ENCODE assay signal across 8 mouse cellular contexts in genomic region chr2:93277486-93277885, GRCm38 (mm10). TPM values are rescaled to one million over a fixed set of nuclear protein-coding genes. Genes with fewer than 3 reads are reported as not detected.
DNase-seq lines count a peak whose midpoint lies in the region; ATAC-seq and TF ChIP-seq lines count a peak whose summit lies in the region.

No protein-coding gene starts in this region.

- no peak overlapping the region for H3K9ac ChIP-seq in kidney, embryonic 14.5 days (ENCODE audit: low read depth, low read length)
- H3K9ac ChIP-seq in embryonic facial prominence, embryonic 13.5 days = 0 out of 2 replicates have a peak overlapping the region, but pooled peaks have one; percentile 51
- H3K9ac ChIP-seq in hindbrain, embryonic 13.5 days = peak overlapping the region; percentile 43

- peaks cover 48% of the 10 kb centered on the region for H3K4me1 ChIP-seq in kidney, embryonic 14.5 days (ENCODE audit: control insufficient read depth, insufficient read depth, low read length)
- peaks cover 64% of the 10 kb centered on the region for H3K4me1 ChIP-seq in embryonic facial prominence, embryonic 13.5 days
- peaks cover 88% of the 10 kb centered on the region for H3K4me1 ChIP-seq in hindbrain, embryonic 13.5 days (replicated peaks)

- no peak overlapping the region for H3K4me3 ChIP-seq in kidney, embryonic 14.5 days (ENCODE audit: low read length)
- H3K4me3 ChIP-seq in embryonic facial prominence, embryonic 13.5 days = no peak overlapping the region
- H3K4me3 ChIP-seq in hindbrain, embryonic 13.5 days = no peak overlapping the region
- no peak overlapping the region for H3K4me3 ChIP-seq in myocyte

- no peaks in the 10 kb centered on the region for H3K36me3 ChIP-seq in kidney, embryonic 14.5 days (ENCODE audit: control insufficient read depth, insufficient read depth, low read length)
- no peaks in the 10 kb centered on the region for H3K36me3 ChIP-seq in embryonic facial prominence, embryonic 13.5 days
- no peaks in the 10 kb centered on the region for H3K36me3 ChIP-seq in hindbrain, embryonic 13.5 days
- H3K36me3 ChIP-seq in myocyte (ENCODE audit: control insufficient read depth, insufficient read depth) = no peaks in the 10 kb centered on the region

- DNase-seq in kidney, postnatal 14 days = no peak
- DNase-seq in adrenal gland, adult (ENCODE audit: inconsistent age in 2 of 2, low spot score in 1 of 2) = no peak
- no peak for DNase-seq in urinary bladder, postnatal 36 days (ENCODE audit: low spot score in 2 of 2)

- TF ChIP-seq POLR2A in myocyte (IDR thresholded peaks at IDR 0.05; ENCODE audit: insufficient read length, low read depth) = no peak

- 13% methylated on average over 4 of the region's 4 CpGs for WGBS in kidney, embryonic 14.5 days
- WGBS in embryonic facial prominence, embryonic 13.5 days = 14% methylated on average over 4 of the region's 4 CpGs
- 25% methylated on average over 4 of the region's 4 CpGs for WGBS in hindbrain, embryonic 13.5 days

- H3K27ac ChIP-seq in kidney, embryonic 14.5 days (ENCODE audit: low read depth, low read length) = peak overlapping the region; percentile 94
- H3K27ac ChIP-seq in embryonic facial prominence, embryonic 13.5 days = peak overlapping the region; percentile 91
- peak overlapping the region; percentile 94 for H3K27ac ChIP-seq in hindbrain, embryonic 13.5 days

- H3K9me3 ChIP-seq in kidney, embryonic 14.5 days (ENCODE audit: control insufficient read depth, low read length) = no peaks in the 10 kb centered on the region
- H3K9me3 ChIP-seq in embryonic facial prominence, embryonic 13.5 days = no peaks in the 10 kb centered on the region
- H3K9me3 ChIP-seq in hindbrain, embryonic 13.5 days = no peaks in the 10 kb centered on the region

- peak; percentile 25 for ATAC-seq in kidney, embryonic 14.5 days (ENCODE audit: low FRiP score, low TSS enrichment)
- ATAC-seq in embryonic facial prominence, embryonic 13.5 days (ENCODE audit: insufficient number of reproducible peaks, insufficient read depth, low FRiP score, low TSS enrichment, low read depth) = no peak
- no peak for ATAC-seq in hindbrain, embryonic 13.5 days (ENCODE audit: low FRiP score)
- ATAC-seq in granulocyte monocyte progenitor cell, adult 5-6 weeks (replicated peaks; ENCODE audit: poor library complexity, severe bottlenecking) = no peak

- H3ac ChIP-seq in myocyte (ENCODE audit: control insufficient read depth, insufficient read length) = no peak overlapping the region

- H3K27me3 ChIP-seq in kidney, embryonic 14.5 days (ENCODE audit: control insufficient read depth, insufficient read depth, low read length) = no peaks in the 10 kb centered on the region
- no peaks in the 10 kb centered on the region for H3K27me3 ChIP-seq in embryonic facial prominence, embryonic 13.5 days
- H3K27me3 ChIP-seq in hindbrain, embryonic 13.5 days = no peaks in the 10 kb centered on the region
- no peaks in the 10 kb centered on the region for H3K27me3 ChIP-seq in myocyte (ENCODE audit: control insufficient read depth, insufficient read depth, insufficient read length)

- no peaks in the 10 kb centered on the region for H3K79me2 ChIP-seq in myocyte (ENCODE audit: control insufficient read depth, insufficient read depth)

- H3K4me2 ChIP-seq in kidney, embryonic 14.5 days (replicated peaks; ENCODE audit: low read depth, low read length) = 0 out of 2 replicates have a peak overlapping the region, but pooled peaks have one; percentile 12
- no peak overlapping the region for H3K4me2 ChIP-seq in embryonic facial prominence, embryonic 13.5 days
- H3K4me2 ChIP-seq in hindbrain, embryonic 13.5 days = no peak overlapping the region
- H3K4me2 ChIP-seq in myocyte (ENCODE audit: low read depth) = peak overlapping the region; percentile 49

TF ChIP-seq in myocyte, 11 proteins besides CTCF, POLR2A, EP300 and RAD21:
- TF ChIP-seq USF1 (IDR thresholded peaks at IDR 0.05; ENCODE audit: low read depth) (no peak), REST (IDR thresholded peaks at IDR 0.05; ENCODE audit: insufficient read depth, insufficient read length) (no peak), TCF3 (IDR thresholded peaks at IDR 0.05; ENCODE audit: insufficient read length, low read depth) (no peak), CEBPB (IDR thresholded peaks at IDR 0.05; ENCODE audit: insufficient read depth, poor library complexity, severe bottlenecking) (no peak), MAX (IDR thresholded peaks at IDR 0.05; ENCODE audit: low read depth) (no peak), SRF (IDR thresholded peaks at IDR 0.05; ENCODE audit: control insufficient read depth, insufficient read length, low read depth) (peak; percentile 98), E2F4 (IDR thresholded peaks at IDR 0.05; ENCODE audit: insufficient read depth) (no peak)

RNA-seq across cellular contexts. Expression of gene Tspan18, which starts 56.8 kb away (rescaled TPM):
- polyA plus RNA-seq in kidney, embryonic 14.5 days (2014; fragmentation: Nextera tagmentation; extraction: Ambion mirVana) = 40.8 and 49.2 TPM in 2 replicates
- polyA plus RNA-seq in embryonic facial prominence, embryonic 13.5 days (2015; fragmentation: Nextera tagmentation; extraction: Ambion mirVana) = 17.7 and 20.8 TPM in 2 replicates
- 23.6 and 32.5 TPM in 2 replicates for polyA plus RNA-seq in hindbrain, embryonic 13.5 days (2015; fragmentation: Nextera tagmentation; extraction: Ambion mirVana)
- polyA plus RNA-seq in myocyte (2012; fragmentation: generic; extraction: Trizol) = 0.02 TPM
- 0.26 TPM in 1 of 2 replicates, not detected in the other for total RNA-seq in granulocyte monocyte progenitor cell, adult 5-6 weeks (2014; fragmentation: Nextera tagmentation)
- not detected in 2 replicates for total RNA-seq in granulocyte monocyte progenitor cell, adult 5-6 weeks (2017)

Comparison
In these comparisons a context has a peak if more than half of its experiments do, and no peak if none do; other contexts are left out.
1. H3K4me2 ChIP-seq: peak in kidney, embryonic 14.5 days (single experiment) and myocyte (single experiment); none in embryonic facial prominence, embryonic 13.5 days (single experiment) and hindbrain, embryonic 13.5 days (single experiment).
2. RNA of gene Tspan18, which starts 56.8 kb away (polyA plus RNA-seq): 40.8 to 49.2 TPM in kidney, embryonic 14.5 days, 23.6 to 32.5 TPM in hindbrain, embryonic 13.5 days and 17.7 to 20.8 TPM in embryonic facial prominence, embryonic 13.5 days; 0.02 TPM in myocyte (single experiment); every median in the first group is over 10 times any median in the second.
3. Peak in every context shown above with its lines, with median percentiles within 50 percentile points of each other: H3K27ac ChIP-seq.